Mouse (Mus musculus) layer of hippocampus, adult 11-12 months (tissue): ENCODE results near the gene Mrpl42.

Source experiments
- DNase-seq: peaks from one replicate; pipeline ENCODE4 v3.0.0; 2022; ENCODE audit warnings: low spot score

Mrpl42 gene

DNA sequence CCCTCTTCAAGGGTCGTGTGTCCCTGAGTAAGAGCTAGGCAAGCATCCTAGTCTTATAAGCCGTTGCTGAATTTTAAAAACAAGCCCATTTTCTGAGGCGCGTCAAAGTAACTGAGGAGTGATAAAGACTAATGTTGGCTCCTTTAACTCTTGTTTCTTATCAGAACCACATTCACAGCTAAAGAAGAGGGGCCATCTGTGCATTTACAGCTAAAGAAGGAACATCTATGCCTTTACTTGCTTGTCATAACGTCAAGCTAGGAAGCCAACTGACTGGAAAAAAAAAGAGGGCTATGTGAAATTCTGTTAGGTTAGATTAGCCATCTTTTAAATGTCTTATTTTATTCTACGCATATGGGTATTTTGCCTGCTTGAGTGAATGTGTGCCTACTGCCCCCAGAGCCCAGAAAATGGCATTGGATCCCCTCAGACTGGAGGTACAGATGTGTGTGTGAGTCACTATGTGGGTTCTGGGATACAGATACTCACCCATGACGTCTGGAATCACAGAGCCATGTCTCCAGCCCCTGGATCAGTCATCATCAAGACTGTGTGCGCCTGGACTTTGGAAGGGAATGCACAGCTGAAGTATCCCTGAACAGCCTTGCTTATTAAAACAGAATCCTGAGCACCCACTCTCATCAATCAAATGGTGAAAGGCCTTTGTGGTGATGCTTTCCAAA lies 44.2 kb downstream of the Mrpl42 start:
- no peak for DNase-seq

GRCm38 (mm10) chr10:95456103-95456502 lies 45.6 kb downstream of the Mrpl42 start:
- DNase-seq = no peak

DNA sequence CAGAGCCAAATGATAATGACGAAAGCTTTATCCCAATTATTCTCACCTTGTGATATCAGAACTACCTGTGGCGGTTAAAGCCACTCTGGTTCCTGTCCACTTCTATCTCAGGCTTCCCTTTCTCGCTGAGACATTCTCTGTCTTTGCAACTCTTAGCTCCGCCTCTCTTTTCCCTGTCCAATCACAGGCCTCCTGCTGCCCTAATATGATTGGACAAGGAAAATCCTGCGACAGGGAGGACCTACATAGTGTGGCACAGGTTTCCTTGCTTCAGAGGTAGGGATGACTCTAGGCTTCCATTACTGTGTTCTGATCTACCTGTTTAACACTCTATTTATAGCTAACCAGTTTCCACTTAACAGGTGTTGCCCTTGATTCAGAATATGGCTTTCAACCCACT lies 48.5 kb downstream of the Mrpl42 start:
- no peak for DNase-seq

DNA sequence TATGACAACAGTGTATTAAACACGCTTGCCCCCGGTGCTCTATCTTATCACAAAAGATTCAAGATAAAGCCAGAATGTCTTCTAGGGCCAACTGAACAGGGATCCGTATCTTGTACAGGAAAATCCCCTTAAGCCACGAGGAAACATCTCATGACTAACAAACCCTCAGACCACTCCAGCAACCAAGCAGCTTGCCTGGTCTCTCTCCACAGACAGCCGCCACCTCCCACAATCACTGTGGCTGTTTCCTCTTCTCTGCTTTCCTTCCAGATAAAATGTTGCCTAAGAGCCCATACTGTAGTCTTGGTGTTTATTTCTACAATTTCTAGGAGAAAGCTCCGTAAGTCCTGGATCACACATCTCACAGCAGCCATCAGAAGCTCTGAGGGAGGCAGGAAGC lies 52.7 kb downstream of the Mrpl42 start:
- DNase-seq = no peak

GRCm38 (mm10) chr10:95447954-95448353 lies 53.8 kb downstream of the Mrpl42 start:
- no peak for DNase-seq

DNA sequence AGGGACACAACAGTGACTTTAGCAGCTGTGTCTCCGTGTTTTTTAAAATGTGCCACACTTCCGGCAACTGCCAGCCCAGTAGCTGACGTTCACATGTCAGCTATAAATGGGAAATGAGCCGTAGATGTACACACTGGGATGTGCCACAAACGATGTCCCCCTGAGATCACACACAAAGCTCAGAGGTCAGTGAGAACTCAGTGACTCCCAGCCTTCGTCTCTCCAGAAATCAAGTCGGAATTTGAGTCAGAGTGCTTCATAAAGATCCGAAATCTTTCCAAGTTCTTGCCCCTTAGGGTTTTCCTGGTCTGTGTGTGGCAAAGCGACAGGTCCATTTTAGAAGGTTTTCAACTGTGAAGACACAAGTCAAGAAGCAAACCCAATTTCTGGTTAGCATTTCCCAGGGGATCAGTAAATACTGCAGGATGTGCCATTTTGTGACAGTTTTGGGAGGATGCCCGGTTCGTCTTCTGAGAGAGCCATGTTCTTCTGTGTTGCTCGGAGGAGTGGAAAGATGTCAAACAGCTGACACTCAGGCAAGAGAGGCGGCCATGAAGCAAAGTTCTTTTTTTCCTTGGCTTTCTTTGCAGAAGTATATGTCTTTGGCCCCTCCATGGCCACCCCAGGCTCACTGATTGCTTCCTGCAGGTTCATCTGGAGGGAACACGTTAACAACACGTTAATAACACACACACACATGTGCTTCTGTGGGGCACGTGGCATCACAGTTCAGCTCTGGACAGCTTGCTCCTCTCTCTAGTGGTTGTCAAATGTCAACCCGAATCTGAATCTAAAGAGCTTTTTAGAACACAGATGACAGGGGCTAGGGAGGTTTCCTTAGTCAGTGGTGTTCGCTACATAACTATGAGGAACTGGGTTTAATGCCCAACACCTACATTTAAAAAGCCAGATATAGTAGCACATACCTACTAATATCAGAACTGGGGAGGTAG lies 56.4 kb downstream of the Mrpl42 start:
- no peak for DNase-seq

GRCm38 (mm10) chr10:95442334-95442733 lies 59.4 kb downstream of the Mrpl42 start:
- DNase-seq = no peak

- no peak for DNase-seq
Observed at GRCm38 (mm10) chr10:95440566-95440965, 61.2 kb downstream of the Mrpl42 start.

- no peak for DNase-seq
Observed at GRCm38 (mm10) chr10:95439718-95440339, 61.9 kb downstream of the Mrpl42 start.

GRCm38 (mm10) chr10:95438941-95439340 lies 62.8 kb downstream of the Mrpl42 start:
- DNase-seq = no peak
